Mouse (Mus musculus): ENCODE measurements around the gene Ckap2. TPM values are rescaled to one million over a fixed set of nuclear protein-coding genes. Genes with fewer than 3 reads are reported as not detected.

The Ckap2 gene
- total RNA-seq (2021): 7.6 and 10.7 TPM in 2 replicates
- long read RNA-seq, transcript Ckap2-201 (9 exons, 2,593 nt): major isoform, 11 of 15 reads
- long read RNA-seq, partial matches to known transcripts: 2 of 15 reads
- long read RNA-seq, other reads (novel, unspliced or antisense): 2 of 15 reads

DNA sequence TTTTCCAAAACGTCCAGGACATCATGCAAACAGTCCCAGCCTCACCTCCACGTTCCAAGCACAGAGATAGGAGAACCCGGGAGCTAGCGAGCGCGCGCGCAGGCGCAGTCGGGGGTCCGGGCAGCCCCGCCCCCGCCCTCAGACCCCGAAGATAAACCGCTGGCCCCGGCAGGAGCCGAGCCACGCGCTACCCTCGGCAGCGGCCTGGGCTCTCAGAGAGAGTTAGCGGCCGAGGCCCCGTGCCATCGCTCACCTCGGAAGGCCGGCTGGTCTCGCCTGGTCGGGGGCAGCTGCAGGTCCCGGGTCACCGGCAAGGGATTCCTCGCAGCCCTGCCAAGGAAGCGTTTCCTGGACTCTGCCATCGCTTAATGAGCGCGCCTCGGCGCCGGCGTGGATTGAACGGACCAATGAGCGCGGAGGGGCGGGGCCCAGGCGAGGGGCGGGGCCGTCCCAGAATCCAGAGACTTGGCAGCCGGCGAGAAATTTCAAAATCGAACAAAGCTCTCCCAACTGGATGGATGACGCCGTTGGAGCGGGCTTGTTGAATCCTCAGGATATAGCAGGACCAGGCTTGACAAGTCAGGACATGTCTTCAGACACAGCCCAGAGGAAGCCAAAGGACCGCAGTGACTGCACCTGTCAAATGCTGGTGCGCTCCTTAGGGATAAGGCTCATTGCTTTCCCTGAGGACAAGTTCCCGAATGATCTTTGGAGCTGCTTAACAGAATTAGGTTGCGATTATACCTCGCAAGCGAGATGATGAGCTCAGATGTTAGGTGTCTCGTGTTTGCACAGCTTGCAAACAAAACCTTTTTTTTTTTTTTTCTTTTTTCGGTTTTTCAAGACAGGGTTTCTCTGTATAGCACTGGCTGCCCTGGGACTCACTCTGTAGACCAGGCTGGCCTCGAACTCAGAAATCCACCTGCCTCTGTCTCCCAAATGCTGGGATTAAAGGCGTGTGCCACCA is at the start of gene Ckap2:
Ckap2 (minus strand) TSS at position 389 of the 967 bp plus-strand sequence.
- DNase-seq: peak; percentile 94

- DNase-seq: no peak
Measured at GRCm38 (mm10) chr8:22228621-22229020, 43.0 kb upstream of the Ckap2 start.

DNA sequence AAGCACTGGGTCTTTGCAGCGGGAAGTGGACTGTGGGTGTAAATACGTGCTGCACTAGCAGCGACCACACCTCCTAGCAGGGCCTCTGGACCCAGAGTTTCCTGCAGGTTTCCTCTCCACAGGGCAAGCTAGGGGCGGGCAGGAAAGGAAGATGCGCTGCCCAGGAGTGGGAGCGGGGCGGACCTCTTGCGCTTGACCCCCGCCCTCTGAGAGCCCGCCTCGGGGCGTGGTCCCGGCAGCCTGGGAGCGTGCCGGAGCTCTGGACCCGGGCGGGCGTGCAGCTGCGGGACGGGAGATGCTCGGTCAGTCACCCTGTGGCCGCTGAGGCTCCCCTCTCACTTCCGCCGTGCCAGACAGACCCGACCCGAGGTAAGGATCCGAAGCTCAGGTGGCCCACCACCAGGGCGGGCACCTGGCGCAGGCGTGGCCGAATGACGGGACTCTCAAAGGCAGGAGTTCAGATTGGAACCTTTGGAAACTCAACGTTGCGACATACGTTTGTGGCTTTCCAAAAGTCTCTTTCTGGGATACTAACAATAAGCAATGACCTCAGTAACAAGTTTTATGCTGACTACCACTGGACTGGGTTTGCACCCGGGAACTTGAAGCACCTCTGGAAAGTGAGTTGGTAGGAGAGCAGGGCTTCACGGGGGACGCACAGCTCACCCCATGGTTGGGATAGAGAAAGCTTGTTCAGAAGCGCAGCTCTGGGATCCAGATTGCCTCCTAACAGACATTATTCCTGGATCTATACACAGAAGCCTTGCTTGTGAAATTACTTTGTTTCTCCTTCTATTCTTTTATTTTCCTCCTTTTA is 41.6 kb upstream of the Ckap2 start, which contains the start of gene Thsd1:
Thsd1 (plus strand) TSS at position 253 of the 817 bp plus-strand sequence.
- DNase-seq: peak; percentile 77

DNA sequence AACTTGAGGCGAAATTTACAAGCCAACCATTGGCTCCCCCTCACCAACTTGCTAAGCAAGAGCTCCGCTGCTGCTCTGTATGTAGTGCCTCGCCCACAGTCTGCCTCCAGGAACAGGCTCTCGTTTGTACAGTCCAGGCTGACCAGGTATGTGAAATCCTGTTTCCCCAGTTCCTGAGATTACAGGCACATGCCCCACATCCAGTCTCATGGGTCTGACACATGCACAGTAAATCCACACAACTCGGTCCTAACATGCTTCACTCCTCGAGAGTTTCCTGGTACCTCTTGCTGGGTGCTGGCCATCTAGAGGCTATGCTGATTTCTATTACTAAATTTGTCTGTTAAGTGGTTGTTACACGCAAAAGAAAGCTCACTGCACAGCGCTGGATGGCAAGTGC is 40.7 kb upstream of the Ckap2 start:
- DNase-seq: no peak

DNA sequence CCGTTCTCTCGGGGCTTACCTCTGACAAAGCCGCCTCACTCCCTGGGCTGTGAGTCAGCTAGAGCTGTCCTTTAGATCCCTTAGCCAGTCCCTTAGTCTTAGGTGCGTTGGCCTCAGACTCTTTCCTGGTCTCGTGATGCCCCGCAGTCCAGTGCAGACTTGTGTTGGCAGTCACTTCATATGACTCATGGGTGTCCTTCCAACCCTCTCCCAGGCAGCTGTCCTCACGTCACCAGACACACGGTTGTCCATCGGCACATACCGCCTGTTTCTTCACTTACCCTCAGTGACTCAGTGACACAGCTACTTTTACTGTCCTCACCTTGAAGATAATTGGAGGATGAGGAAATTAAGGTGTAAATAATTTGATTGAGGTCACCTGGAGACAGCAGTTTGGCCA is 29.2 kb upstream of the Ckap2 start:
- peak; percentile 59 for DNase-seq

DNA sequence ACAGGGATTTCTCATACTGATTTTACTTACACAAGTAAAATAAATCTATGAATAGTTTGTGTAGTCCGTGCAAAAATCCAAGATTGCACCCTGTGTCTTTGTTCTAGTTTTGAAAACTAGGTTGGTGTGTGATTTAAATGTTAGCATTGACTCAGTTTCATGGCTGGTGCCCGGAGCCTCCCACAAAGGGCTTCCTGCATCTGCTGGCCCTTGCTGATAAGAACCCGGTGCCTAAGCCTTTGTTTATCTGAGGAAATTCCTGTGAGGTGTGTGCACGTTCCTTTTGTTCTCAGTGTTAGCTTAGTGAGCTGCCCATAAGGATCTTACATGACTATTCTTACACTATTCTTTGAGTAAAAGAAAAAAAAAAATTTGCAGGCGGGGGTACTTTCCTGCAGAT is 23.4 kb upstream of the Ckap2 start:
- no peak for DNase-seq

GRCm38 (mm10) chr8:22207535-22207934 is 21.9 kb upstream of the Ckap2 start:
- no peak for DNase-seq

GRCm38 (mm10) chr8:22199481-22199880 is 13.9 kb upstream of the Ckap2 start:
- DNase-seq: no peak

GRCm38 (mm10) chr8:22197914-22198313 is 12.3 kb upstream of the Ckap2 start:
- no peak for DNase-seq

GRCm38 (mm10) chr8:22193432-22194010 is 7.9 kb upstream of the Ckap2 start:
- DNase-seq: no peak

DNA sequence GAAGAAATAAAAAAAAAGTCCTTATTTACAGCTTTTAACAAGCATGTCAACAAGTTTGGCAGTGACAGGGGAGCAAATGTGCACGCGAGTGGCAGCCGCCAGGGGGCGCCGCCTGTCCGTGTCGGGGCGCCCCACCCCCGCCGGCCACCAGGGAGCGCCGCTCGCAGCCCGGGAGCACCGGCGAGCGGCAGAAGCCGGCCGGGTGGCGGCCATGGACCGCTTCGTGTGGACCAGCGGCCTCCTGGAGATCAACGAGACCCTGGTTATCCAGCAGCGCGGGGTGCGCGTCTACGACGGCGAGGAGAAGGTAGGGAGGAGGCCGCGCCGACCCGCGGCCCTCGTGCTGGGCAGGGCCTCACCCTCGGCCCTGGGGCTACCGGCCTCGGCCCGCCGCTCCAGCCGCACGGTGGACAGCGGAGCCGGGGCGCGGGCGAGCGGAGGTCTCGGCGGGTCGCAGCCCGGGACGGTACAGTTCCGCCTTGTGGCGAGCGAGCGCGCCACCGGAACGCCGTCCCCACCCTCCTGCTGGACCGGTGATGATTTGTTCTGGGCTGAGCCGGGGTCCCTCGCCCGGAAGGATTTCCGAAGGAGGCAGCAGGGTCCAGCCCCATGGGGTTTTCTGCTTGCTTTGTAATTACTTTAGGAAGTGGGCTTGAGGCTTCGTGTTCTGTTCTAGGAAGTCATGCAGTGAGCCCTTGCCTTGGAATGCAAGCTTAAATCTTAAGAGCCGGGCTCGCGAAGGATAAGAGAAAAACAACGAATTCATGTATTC is 7.2 kb upstream of the Ckap2 start, which contains the start of gene Vps36:
Vps36 (plus strand) TSS at position 150 of the 772 bp plus-strand sequence.
- DNase-seq: peak; percentile 93

- DNase-seq: no peak
Measured at GRCm38 (mm10) chr8:22184884-22185283, 735 bp downstream of the Ckap2 start.

DNA sequence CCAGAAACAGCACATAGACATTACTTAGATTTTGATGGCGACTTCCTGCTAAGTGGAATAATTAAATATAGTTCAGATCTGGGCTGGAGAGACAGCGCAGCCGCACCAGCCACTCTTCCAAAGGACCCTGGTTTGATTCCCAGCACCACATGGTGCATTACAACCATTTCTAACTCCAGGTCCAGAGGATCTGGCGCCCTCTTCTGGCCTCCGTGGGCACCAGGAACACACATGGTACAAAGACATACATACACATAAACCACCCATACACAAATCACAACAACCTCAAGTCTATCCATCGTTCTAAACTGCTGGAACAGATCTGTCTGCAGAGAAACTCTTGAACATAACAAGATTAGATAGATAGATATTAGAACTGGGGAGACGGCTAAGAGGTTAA is 9.7 kb downstream of the Ckap2 start:
- no peak for DNase-seq

DNA sequence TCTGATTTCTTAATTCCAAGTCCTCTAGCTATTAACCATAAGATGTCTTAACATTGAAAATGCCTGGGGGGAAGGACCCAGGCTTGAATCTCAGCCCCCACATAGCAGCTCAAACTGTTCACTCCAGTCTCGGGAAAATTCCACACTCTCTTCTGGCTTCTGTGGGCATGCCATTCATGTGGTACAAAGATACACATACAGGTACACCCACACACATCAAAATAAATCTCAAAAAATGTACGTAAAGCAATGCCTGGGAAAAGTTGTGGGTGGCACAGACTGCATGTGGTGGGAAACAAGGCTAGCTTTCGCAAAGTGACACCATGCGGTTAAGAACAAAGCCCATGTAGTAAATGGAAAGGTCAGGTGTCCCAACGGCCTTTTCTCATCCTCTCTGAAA is 16.5 kb downstream of the Ckap2 start:
- DNase-seq: no peak

DNA sequence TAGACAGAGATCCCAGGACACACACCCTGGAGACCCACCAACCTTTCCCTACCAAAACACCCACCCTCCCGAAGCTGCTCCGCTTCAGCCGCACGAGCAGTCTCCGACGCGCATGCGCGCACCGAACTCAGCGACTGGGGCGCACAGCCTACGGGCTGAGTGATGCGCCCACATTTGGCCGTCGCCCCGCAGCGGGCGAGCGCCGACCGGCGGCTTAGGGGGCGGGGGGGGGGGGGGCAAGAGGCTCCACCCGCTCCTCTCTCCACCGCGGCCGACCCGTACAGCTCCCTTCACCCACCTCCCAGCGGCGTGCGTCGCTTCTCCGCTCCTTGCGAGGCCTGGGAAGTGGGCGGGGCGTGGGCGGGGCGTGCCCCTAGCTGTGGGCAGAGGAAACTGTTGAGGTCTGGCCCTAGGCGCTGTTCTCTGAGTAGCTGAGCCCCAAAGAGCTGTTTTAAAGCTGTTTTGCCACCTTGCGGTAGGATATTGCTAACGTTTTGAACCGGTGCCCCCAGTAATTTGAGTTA is 19.5 kb downstream of the Ckap2 start, which contains the start of gene Nek3:
Nek3 (minus strand) TSS at position 356 of the 524 bp plus-strand sequence.
- DNase-seq: peak; percentile 90

DNA sequence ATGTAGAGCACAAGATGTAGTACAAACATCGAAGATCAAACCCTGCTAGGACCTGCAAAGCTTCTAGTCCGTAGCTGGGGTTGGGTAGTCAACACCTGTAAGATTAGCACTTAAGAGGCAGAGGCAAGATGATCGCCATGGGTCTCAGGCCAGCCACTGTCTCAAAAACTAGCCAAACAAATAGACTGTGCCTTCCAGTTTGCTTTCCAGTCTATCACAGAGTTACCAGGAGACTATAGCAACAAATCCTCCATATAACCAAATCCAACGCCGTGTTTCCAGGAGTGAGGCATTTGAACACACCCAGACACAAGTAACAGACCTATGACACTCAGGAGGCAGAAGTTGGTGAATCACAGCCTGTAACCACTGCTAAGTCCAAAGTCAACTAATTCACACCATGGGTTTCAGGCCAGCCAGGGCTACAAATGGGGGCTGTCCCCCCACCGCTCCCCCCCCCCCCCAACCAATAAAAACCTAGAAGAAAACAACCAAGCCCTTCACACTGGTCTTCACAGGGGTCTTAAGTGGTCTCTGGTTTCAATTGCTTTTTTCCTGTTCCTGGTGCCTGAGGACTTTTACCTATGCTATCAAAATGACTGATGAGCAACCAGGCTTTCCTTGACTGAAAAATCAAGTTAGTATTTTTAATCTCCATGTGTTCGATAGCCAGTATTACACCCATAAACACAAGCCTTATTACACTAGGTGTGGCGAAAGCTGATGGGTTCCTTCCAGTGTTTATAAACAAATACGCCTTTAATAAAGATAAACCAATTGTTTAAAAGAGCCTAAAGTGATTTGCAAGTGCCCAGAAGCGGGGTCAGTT is 20.2 kb downstream of the Ckap2 start:
- no peak for DNase-seq

DNA sequence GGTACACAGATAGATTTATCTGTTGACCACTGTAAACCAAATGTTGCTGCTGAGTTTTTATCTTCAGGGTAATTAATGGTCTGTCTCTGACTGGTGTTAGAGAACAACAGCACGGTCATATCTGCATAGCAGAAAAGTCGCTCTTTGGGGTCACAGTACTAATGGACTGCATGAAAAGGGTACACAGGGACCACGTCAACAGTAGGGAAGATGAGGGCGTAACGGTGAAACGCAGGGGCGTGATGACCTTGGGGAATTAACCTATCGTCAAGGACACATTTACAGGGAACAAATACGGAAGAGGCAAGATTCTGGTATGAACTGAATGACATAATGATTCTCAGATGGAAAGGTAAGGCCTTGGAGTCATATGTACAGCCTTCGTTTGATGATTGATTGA is 21.2 kb downstream of the Ckap2 start:
- DNase-seq: no peak

- no peak for DNase-seq
Measured at GRCm38 (mm10) chr8:22162206-22162605, 23.4 kb downstream of the Ckap2 start.

GRCm38 (mm10) chr8:22150345-22150663 is 35.3 kb downstream of the Ckap2 start:
- peak; percentile 47 for DNase-seq

DNA sequence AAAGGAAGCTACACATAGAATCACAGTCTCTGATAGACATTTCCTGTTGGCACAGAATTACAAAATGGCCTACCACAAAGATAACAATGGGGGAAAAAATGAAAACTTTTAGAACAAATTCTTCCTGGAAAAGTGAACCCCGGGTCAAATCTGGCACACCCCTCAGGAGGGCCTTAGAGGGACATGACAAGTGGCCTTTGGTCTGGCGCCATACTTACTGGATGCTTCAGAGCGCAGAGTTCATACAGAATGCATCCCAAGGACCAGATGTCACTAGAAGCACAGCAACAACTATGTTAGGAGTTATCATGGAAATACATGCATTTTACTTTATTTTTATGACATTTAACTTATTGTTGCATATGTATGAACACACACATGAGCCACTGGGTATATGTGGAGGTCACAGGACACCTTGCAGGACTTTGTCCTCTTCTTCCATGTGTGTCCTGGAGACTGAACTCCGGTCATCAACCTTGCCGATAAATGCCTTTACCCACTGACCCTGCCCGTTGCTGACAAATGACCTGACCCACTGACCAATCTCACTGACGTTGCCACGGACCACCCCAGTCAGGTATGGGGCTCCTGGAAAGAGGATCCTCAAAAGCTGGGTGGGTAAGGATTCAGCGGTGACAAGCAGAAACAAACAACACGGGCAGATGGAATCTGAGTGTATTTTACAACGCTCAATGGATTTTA is 35.8 kb downstream of the Ckap2 start:
- no peak for DNase-seq

Data from adrenal gland, postnatal 25 days (tissue).